Mouse (Mus musculus) forebrain, embryonic 10.5 days (tissue): ENCODE results near the gene D430041D05Rik. TPM values are rescaled to one million over a fixed set of nuclear protein-coding genes. Genes with fewer than 3 reads are reported as not detected.

ENCODE experiments used
- DNase-seq: peaks from one replicate; pipeline ENCODE4 v3.0.0-alpha.2; 2017; ENCODE audit warnings: low spot score; ENCODE audit errors: extremely low spot score
- H3K27ac ChIP-seq: fragments of 300-500 bp; sonication (generic); 2 replicates; pipeline ENCODE4 v1.5.1; 2016; ENCODE audit warnings: mild to moderate bottlenecking
- H3K27me3 ChIP-seq: fragments of 300-500 bp; sonication (generic); 2 replicates; pipeline ENCODE4 v1.6.1; 2016; ENCODE audit warnings: mild to moderate bottlenecking; ENCODE audit not compliant: poor library complexity, severe bottlenecking
- H3K36me3 ChIP-seq: fragments of 300-500 bp; sonication (generic); replicated peaks from 2 replicates; pipeline ENCODE4 v1.6.1; 2016; ENCODE audit warnings: mild to moderate bottlenecking, moderate library complexity
- H3K4me1 ChIP-seq: fragments of 300-500 bp; sonication (generic); 2 replicates; pipeline ENCODE4 v1.6.1; 2016
- H3K4me3 ChIP-seq: fragments of 300-500 bp; sonication (generic); 2 replicates; pipeline ENCODE4 v1.5.1; 2016; ENCODE audit warnings: mild to moderate bottlenecking, moderate library complexity
- H3K9me3 ChIP-seq: fragments of 300-500 bp; sonication (generic); 2 replicates; pipeline ENCODE4 v1.6.1; 2016; ENCODE audit warnings: mild to moderate bottlenecking, moderate library complexity
- WGBS: fragments of 180-500 bp; shearing (Covaris S2); methylation state at CpG from one replicate; pipeline ENCODE4 v1.1.7; 2016; 5-methylcytosine and 5-hydroxymethylcytosine counted together
- polyA plus RNA-seq: library from polyadenylated mRNA; unstranded; fragments of >200 nt; fragmentation: Nextera tagmentation; extraction: Ambion mirVana; gene quantifications from 2 replicates; pipeline ENCODE4 v1.2.1, GENCODE M21; 2016

Gene D430041D05Rik
- polyA plus RNA-seq, 1 experiment from 2014 or later, result 1.1 TPM

- H3K27me3 ChIP-seq, result no peaks in the 10 kb centered on the region
- H3K9me3 ChIP-seq, result no peaks in the 10 kb centered on the region; the same call in 1 of the 2 replicates
- 95% methylated on average over 8 of the region's 8 CpGs for WGBS
- no peak overlapping the region for H3K4me3 ChIP-seq
- H3K4me1 ChIP-seq, result no peaks in the 10 kb centered on the region
- no peaks in the 10 kb centered on the region for H3K36me3 ChIP-seq
- no peak for DNase-seq
- H3K27ac ChIP-seq, result no peak overlapping the region
These were observed 127.3 kb downstream of the D430041D05Rik start for GRCm38 (mm10) chr2:104283401-104283955.

- Histone ChIP-seq H3K4me3 (no peak overlapping the region), H3K36me3 (no peaks in the 10 kb centered on the region), H3K27me3 (no peaks in the 10 kb centered on the region), H3K4me1 (no peaks in the 10 kb centered on the region), H3K9me3 (no peaks in the 10 kb centered on the region; the same call in 1 of the 2 replicates), H3K27ac (no peak overlapping the region)
- DNase-seq, result no peak
- WGBS, result 96% methylated on average over 2 of the region's 2 CpGs
These were observed 128.0 kb downstream of the D430041D05Rik start for GRCm38 (mm10) chr2:104282835-104283234.

GRCm38 (mm10) chr2:104267049-104267448, 143.8 kb downstream of the D430041D05Rik start:
- Histone ChIP-seq H3K27ac (no peak overlapping the region), H3K36me3 (no peaks in the 10 kb centered on the region), H3K9me3 (no peaks in the 10 kb centered on the region), H3K27me3 (no peaks in the 10 kb centered on the region), H3K4me1 (peaks cover 6% of the 10 kb centered on the region; the same call in 1 of the 2 replicates), H3K4me3 (no peak overlapping the region)
- 68% methylated on average over 4 of the region's 4 CpGs for WGBS
- DNase-seq, result no peak

- Histone ChIP-seq H3K36me3 (no peaks in the 10 kb centered on the region), H3K27ac (no peak overlapping the region), H3K4me1 (no peaks in the 10 kb centered on the region; the same call in 1 of the 2 replicates), H3K9me3 (no peaks in the 10 kb centered on the region), H3K27me3 (no peaks in the 10 kb centered on the region), H3K4me3 (no peak overlapping the region)
- DNase-seq, result no peak
- WGBS, result 92% methylated on average over 4 of the region's 4 CpGs
These were observed 149.1 kb downstream of the D430041D05Rik start for GRCm38 (mm10) chr2:104261741-104262067.

- Histone ChIP-seq H3K27me3 (no peaks in the 10 kb centered on the region), H3K27ac (no peak overlapping the region), H3K9me3 (no peaks in the 10 kb centered on the region), H3K36me3 (no peaks in the 10 kb centered on the region), H3K4me1 (no peaks in the 10 kb centered on the region), H3K4me3 (no peak overlapping the region)
- DNase-seq, result no peak
- WGBS, result 90% methylated on average over 18 of the region's 18 CpGs
These were observed 149.7 kb downstream of the D430041D05Rik start for GRCm38 (mm10) chr2:104260920-104261740.

- H3K9me3 ChIP-seq, result no peaks in the 10 kb centered on the region
- H3K27me3 ChIP-seq, result no peaks in the 10 kb centered on the region
- peaks cover 14% of the 10 kb centered on the region for H3K4me1 ChIP-seq
- H3K36me3 ChIP-seq, result no peaks in the 10 kb centered on the region
- no peak overlapping the region for H3K27ac ChIP-seq
- no peak for DNase-seq
- WGBS, result 82% methylated on average over 15 of the region's 15 CpGs
- no peak overlapping the region for H3K4me3 ChIP-seq
These were observed 154.2 kb downstream of the D430041D05Rik start for GRCm38 (mm10) chr2:104256585-104256984.

GRCm38 (mm10) chr2:104254944-104255343, 155.9 kb downstream of the D430041D05Rik start:
- H3K4me3 ChIP-seq, result no peak overlapping the region

GRCm38 (mm10) chr2:104253341-104253740, 157.5 kb downstream of the D430041D05Rik start:
- no peak overlapping the region for H3K4me3 ChIP-seq
- H3K27ac ChIP-seq, result no peak overlapping the region
- no peaks in the 10 kb centered on the region for H3K9me3 ChIP-seq
- H3K36me3 ChIP-seq, result no peaks in the 10 kb centered on the region
- DNase-seq, result no peak
- 96% methylated on average over 4 of the region's 4 CpGs for WGBS
- H3K27me3 ChIP-seq, result no peaks in the 10 kb centered on the region
- peaks cover 20% of the 10 kb centered on the region for H3K4me1 ChIP-seq

More at GRCm38 (mm10) chr2:104254944-104255343, 155.9 kb downstream of the D430041D05Rik start:
- WGBS, result 92% methylated on average over 9 of the region's 9 CpGs
- Histone ChIP-seq H3K4me1 (peaks cover 20% of the 10 kb centered on the region), H3K9me3 (no peaks in the 10 kb centered on the region), H3K27ac (no peak overlapping the region), H3K27me3 (no peaks in the 10 kb centered on the region), H3K36me3 (no peaks in the 10 kb centered on the region)
- DNase-seq, result no peak

GRCm38 (mm10) chr2:104251647-104252046, 159.2 kb downstream of the D430041D05Rik start:
- H3K4me1 ChIP-seq, result peaks cover 20% of the 10 kb centered on the region
- DNase-seq, result no peak
- H3K36me3 ChIP-seq, result no peaks in the 10 kb centered on the region
- H3K4me3 ChIP-seq, result no peak overlapping the region
- H3K27me3 ChIP-seq, result no peaks in the 10 kb centered on the region
- no peak overlapping the region for H3K27ac ChIP-seq
- WGBS, result 80% methylated on average over 4 of the region's 4 CpGs
- no peaks in the 10 kb centered on the region for H3K9me3 ChIP-seq

GRCm38 (mm10) chr2:104249856-104250255, 161.0 kb downstream of the D430041D05Rik start:
- Histone ChIP-seq H3K4me1 (peaks cover 20% of the 10 kb centered on the region), H3K36me3 (no peaks in the 10 kb centered on the region), H3K4me3 (no peak overlapping the region), H3K9me3 (no peaks in the 10 kb centered on the region), H3K27me3 (no peaks in the 10 kb centered on the region), H3K27ac (no peak overlapping the region)
- 82% methylated on average over 2 of the region's 2 CpGs for WGBS
- DNase-seq, result no peak

- Histone ChIP-seq H3K4me3 (no peak overlapping the region), H3K4me1 (peaks cover 9% of the 10 kb centered on the region; the same call in 1 of the 2 replicates), H3K27ac (no peak overlapping the region), H3K36me3 (no peaks in the 10 kb centered on the region), H3K9me3 (no peaks in the 10 kb centered on the region), H3K27me3 (no peaks in the 10 kb centered on the region)
- no peak for DNase-seq
- WGBS, result 80% methylated on average over 4 of the region's 4 CpGs
These were observed 164.0 kb downstream of the D430041D05Rik start for GRCm38 (mm10) chr2:104246851-104247250.

- Histone ChIP-seq H3K36me3 (no peaks in the 10 kb centered on the region), H3K27me3 (no peaks in the 10 kb centered on the region), H3K27ac (no peak overlapping the region), H3K9me3 (no peaks in the 10 kb centered on the region), H3K4me1 (no peaks in the 10 kb centered on the region), H3K4me3 (no peak overlapping the region)
- WGBS, result 89% methylated on average over 5 of the region's 5 CpGs
- DNase-seq, result no peak
These were observed 168.8 kb downstream of the D430041D05Rik start for GRCm38 (mm10) chr2:104242055-104242454.

- Histone ChIP-seq H3K4me1 (no peaks in the 10 kb centered on the region; the same call in 1 of the 2 replicates), H3K9me3 (no peaks in the 10 kb centered on the region), H3K36me3 (no peaks in the 10 kb centered on the region), H3K27me3 (no peaks in the 10 kb centered on the region), H3K4me3 (no peak overlapping the region), H3K27ac (no peak overlapping the region)
- no peak for DNase-seq
- 82% methylated on average over 4 of the region's 4 CpGs for WGBS
These were observed 173.7 kb downstream of the D430041D05Rik start for GRCm38 (mm10) chr2:104237141-104237540.
